Mouse (Mus musculus) adipocyte (in vitro differentiated cells): Measurements from ENCODE around the gene Nwd2.

Source experiments
- DNase-seq: peaks from one replicate; pipeline ENCODE4 v3.0.0-alpha.2; 2016; ENCODE audit warnings: low spot score

Gene Nwd2

GRCm38 (mm10) chr5:63755938-63756337 lies 107.0 kb downstream of the Nwd2 start:
- no peak for DNase-seq

GRCm38 (mm10) chr5:63765886-63766285 lies 117.0 kb downstream of the Nwd2 start:
- DNase-seq: no peak

- peak; percentile 55 for DNase-seq
These were observed 117.8 kb downstream of the Nwd2 start for GRCm38 (mm10) chr5:63766715-63767114.

GRCm38 (mm10) chr5:63767464-63767863 lies 118.6 kb downstream of the Nwd2 start:
- DNase-seq: no peak

GRCm38 (mm10) chr5:63768220-63768619 lies 119.3 kb downstream of the Nwd2 start:
- no peak for DNase-seq

GRCm38 (mm10) chr5:63772971-63773370 lies 124.1 kb downstream of the Nwd2 start:
- DNase-seq: no peak

GRCm38 (mm10) chr5:63773603-63774002 lies 124.7 kb downstream of the Nwd2 start:
- no peak for DNase-seq

- DNase-seq: no peak
These were observed 139.4 kb downstream of the Nwd2 start for GRCm38 (mm10) chr5:63788156-63788826.

- no peak for DNase-seq
These were observed 163.1 kb downstream of the Nwd2 start, which contains the start of gene 0610040J01Rik for GRCm38 (mm10) chr5:63811819-63812508. TSS of gene 0610040J01Rik (plus strand) at chr5:63812363.

GRCm38 (mm10) chr5:63812509-63812865 lies 163.6 kb downstream of the Nwd2 start:
- DNase-seq: no peak

- DNase-seq: no peak
These were observed 167.7 kb downstream of the Nwd2 start for GRCm38 (mm10) chr5:63816643-63817042.

- no peak for DNase-seq
These were observed 168.4 kb downstream of the Nwd2 start for GRCm38 (mm10) chr5:63817270-63817669.

GRCm38 (mm10) chr5:63818975-63819374 lies 170.1 kb downstream of the Nwd2 start:
- DNase-seq: no peak

GRCm38 (mm10) chr5:63819519-63819918 lies 170.6 kb downstream of the Nwd2 start:
- DNase-seq: no peak

- DNase-seq: no peak
These were observed 172.3 kb downstream of the Nwd2 start for GRCm38 (mm10) chr5:63821176-63821575.

- no peak for DNase-seq
These were observed 173.0 kb downstream of the Nwd2 start for GRCm38 (mm10) chr5:63821860-63822259.

GRCm38 (mm10) chr5:63823362-63824332 lies 174.7 kb downstream of the Nwd2 start:
- no peak for DNase-seq

GRCm38 (mm10) chr5:63824599-63825350 lies 175.9 kb downstream of the Nwd2 start:
- DNase-seq: no peak

GRCm38 (mm10) chr5:63825881-63826280 lies 177.0 kb downstream of the Nwd2 start:
- DNase-seq: no peak

- DNase-seq: no peak
These were observed 178.1 kb downstream of the Nwd2 start for GRCm38 (mm10) chr5:63827006-63827405.

GRCm38 (mm10) chr5:63827415-63828053 lies 178.6 kb downstream of the Nwd2 start:
- DNase-seq: no peak
